8 mouse cellular contexts compared by ENCODE assay signal in genomic region chr1:161286726-161287310, GRCm38 (mm10). TPM values are rescaled to one million over a fixed set of nuclear protein-coding genes. Genes with fewer than 3 reads are reported as not detected.
DNase-seq lines count a peak whose midpoint lies in the region; ATAC-seq lines count a peak whose summit lies in the region.

No protein-coding gene starts in this region.

- no peak for ATAC-seq in heart, embryonic 12.5 days (ENCODE audit: insufficient number of reproducible peaks, low FRiP score)
- ATAC-seq in kidney, embryonic 14.5 days (ENCODE audit: low FRiP score, low TSS enrichment) = peak; percentile 76; the same call in 1 of the 2 replicates
- peak; percentile 77; the same call in 1 of the 2 replicates for ATAC-seq in limb, embryonic 11.5 days (ENCODE audit: insufficient number of reproducible peaks, low FRiP score, low TSS enrichment, low read depth)
- ATAC-seq in midbrain, embryonic 15.5 days (replicated peaks) = peak; percentile 85

- peak; percentile 63 for DNase-seq in CD4-positive helper T cell, adult 2 months (ENCODE audit: low read depth, low spot score)
- DNase-seq in adrenal gland, adult 8-10 months = peak; percentile 20
- peak; percentile 67 for DNase-seq in embryonic facial prominence, embryonic 10.5 days (ENCODE audit: low spot score)
- DNase-seq in limb, embryonic 11.5 days (ENCODE audit: low spot score) = peak; percentile 72
- DNase-seq in spleen, postnatal 4 days (ENCODE audit: low spot score in 2 of 2) = peak; percentile 66 to 78

- no peak overlapping the region for H3K9ac ChIP-seq in heart, embryonic 12.5 days
- H3K9ac ChIP-seq in kidney, embryonic 14.5 days (ENCODE audit: low read depth, low read length) = no peak overlapping the region
- no peak overlapping the region for H3K9ac ChIP-seq in limb, embryonic 11.5 days (ENCODE audit: low read length)
- no peak overlapping the region for H3K9ac ChIP-seq in midbrain, embryonic 15.5 days

- no peaks in the 10 kb centered on the region for H3K36me3 ChIP-seq in embryonic facial prominence, embryonic 10.5 days (replicated peaks)
- H3K36me3 ChIP-seq in heart, embryonic 12.5 days = no peaks in the 10 kb centered on the region
- no peaks in the 10 kb centered on the region for H3K36me3 ChIP-seq in kidney, embryonic 14.5 days (ENCODE audit: control insufficient read depth, insufficient read depth, low read length)
- H3K36me3 ChIP-seq in limb, embryonic 11.5 days (ENCODE audit: control insufficient read depth, insufficient read depth, low read length) = no peaks in the 10 kb centered on the region
- H3K36me3 ChIP-seq in midbrain, embryonic 15.5 days (replicated peaks) = no peaks in the 10 kb centered on the region

- no peaks in the 10 kb centered on the region for H3K4me1 ChIP-seq in embryonic facial prominence, embryonic 10.5 days
- H3K4me1 ChIP-seq in heart, embryonic 12.5 days (replicated peaks) = no peaks in the 10 kb centered on the region
- no peaks in the 10 kb centered on the region for H3K4me1 ChIP-seq in kidney, embryonic 14.5 days (ENCODE audit: control insufficient read depth, insufficient read depth, low read length)
- no peaks in the 10 kb centered on the region for H3K4me1 ChIP-seq in limb, embryonic 11.5 days (ENCODE audit: control insufficient read depth, insufficient read depth, low read length)
- H3K4me1 ChIP-seq in midbrain, embryonic 15.5 days = no peaks in the 10 kb centered on the region

- WGBS in embryonic facial prominence, embryonic 10.5 days = 31% methylated on average over 11 of the region's 11 CpGs
- 26% methylated on average over 11 of the region's 11 CpGs for WGBS in heart, embryonic 12.5 days
- WGBS in kidney, embryonic 14.5 days = 33% methylated on average over 11 of the region's 11 CpGs
- WGBS in limb, embryonic 11.5 days = 35% methylated on average over 11 of the region's 11 CpGs
- 34% methylated on average over 11 of the region's 11 CpGs for WGBS in midbrain, embryonic 15.5 days

- no peaks in the 10 kb centered on the region for H3K9me3 ChIP-seq in embryonic facial prominence, embryonic 10.5 days
- peaks cover 3% of the 10 kb centered on the region; the same call in 1 of the 2 replicates for H3K9me3 ChIP-seq in heart, embryonic 12.5 days (replicated peaks)
- H3K9me3 ChIP-seq in kidney, embryonic 14.5 days (ENCODE audit: control insufficient read depth, low read length) = peaks cover 7% of the 10 kb centered on the region; the same call in 1 of the 2 replicates
- no peaks in the 10 kb centered on the region for H3K9me3 ChIP-seq in limb, embryonic 11.5 days (ENCODE audit: control insufficient read depth, low read length)
- no peaks in the 10 kb centered on the region for H3K9me3 ChIP-seq in midbrain, embryonic 15.5 days

- no peaks in the 10 kb centered on the region for H3K27me3 ChIP-seq in embryonic facial prominence, embryonic 10.5 days (replicated peaks; ENCODE audit: low read depth, poor library complexity, severe bottlenecking)
- no peaks in the 10 kb centered on the region for H3K27me3 ChIP-seq in heart, embryonic 12.5 days (replicated peaks)
- H3K27me3 ChIP-seq in kidney, embryonic 14.5 days (ENCODE audit: control insufficient read depth, insufficient read depth, low read length) = no peaks in the 10 kb centered on the region
- H3K27me3 ChIP-seq in limb, embryonic 11.5 days (ENCODE audit: control insufficient read depth, insufficient read depth, low read length) = no peaks in the 10 kb centered on the region
- no peaks in the 10 kb centered on the region for H3K27me3 ChIP-seq in midbrain, embryonic 15.5 days (replicated peaks)

- no peak overlapping the region for H3K4me3 ChIP-seq in embryonic facial prominence, embryonic 10.5 days
- no peak overlapping the region for H3K4me3 ChIP-seq in heart, embryonic 12.5 days
- no peak overlapping the region for H3K4me3 ChIP-seq in kidney, embryonic 14.5 days (ENCODE audit: low read length)
- no peak overlapping the region for H3K4me3 ChIP-seq in limb, embryonic 11.5 days (ENCODE audit: low read depth, low read length)
- no peak overlapping the region for H3K4me3 ChIP-seq in midbrain, embryonic 15.5 days

- H3K4me2 ChIP-seq in heart, embryonic 12.5 days = peak overlapping the region; percentile 48; the same call in 1 of the 2 replicates
- H3K4me2 ChIP-seq in kidney, embryonic 14.5 days (replicated peaks; ENCODE audit: low read depth, low read length) = no peak overlapping the region
- H3K4me2 ChIP-seq in limb, embryonic 11.5 days (ENCODE audit: low read depth, severe bottlenecking) = no peak overlapping the region
- no peak overlapping the region for H3K4me2 ChIP-seq in midbrain, embryonic 15.5 days

- no peak overlapping the region for H3K27ac ChIP-seq in embryonic facial prominence, embryonic 10.5 days (replicated peaks)
- no peak overlapping the region for H3K27ac ChIP-seq in heart, embryonic 12.5 days (ENCODE audit: poor library complexity, severe bottlenecking)
- no peak overlapping the region for H3K27ac ChIP-seq in kidney, embryonic 14.5 days (ENCODE audit: low read depth, low read length)
- no peak overlapping the region for H3K27ac ChIP-seq in limb, embryonic 11.5 days (replicated peaks; ENCODE audit: low read depth, low read length)
- no peak overlapping the region for H3K27ac ChIP-seq in midbrain, embryonic 15.5 days

RNA-seq across cellular contexts. Expression of gene Prdx6, which starts 35.8 kb away (rescaled TPM):
- total RNA-seq in adrenal gland, adult 8-10 months (2022) = 100 to 1,000 TPM; 240 to 766 (median 475) TPM
- 783 and 804 TPM in 2 replicates for polyA plus RNA-seq in embryonic facial prominence, embryonic 10.5 days (2016; fragmentation: Nextera tagmentation; extraction: Ambion mirVana)
- polyA plus RNA-seq in heart, embryonic 12.5 days (2016; fragmentation: Nextera tagmentation; extraction: Ambion mirVana) = 391 and 403 TPM in 2 replicates
- polyA plus RNA-seq in kidney, embryonic 14.5 days (2014; fragmentation: Nextera tagmentation; extraction: Ambion mirVana) = 526 and 601 TPM in 2 replicates
- polyA plus RNA-seq in limb, embryonic 11.5 days (2014; fragmentation: Nextera tagmentation; extraction: Ambion mirVana) = 635 and 732 TPM in 2 replicates
- 126 and 140 TPM in 2 replicates for polyA plus RNA-seq in midbrain, embryonic 15.5 days (2015; fragmentation: Nextera tagmentation; extraction: Ambion mirVana)

Comparison
In these comparisons a context has a peak if more than half of its experiments do, and no peak if none do; other contexts are left out.
1. DNase-seq: peak in every context shown above with its lines; median percentile 72 in limb, embryonic 11.5 days; 72 in spleen, postnatal 4 days; 67 in embryonic facial prominence, embryonic 10.5 days; 63 in CD4-positive helper T cell, adult 2 months; 20 in adrenal gland, adult 8-10 months.